Comparison of ENCODE assay signal across 17 mouse cellular contexts in genomic region chr1:179581422-179581821, GRCm38 (mm10). TPM values are rescaled to one million over a fixed set of nuclear protein-coding genes. Genes with fewer than 3 reads are reported as not detected.
DNase-seq lines count a peak whose midpoint lies in the region; ATAC-seq and TF ChIP-seq lines count a peak whose summit lies in the region.
"Had no signal": no experiment of that assay in that cellular context is flagged by ENCODE, and none has a peak within 500 bp of the region (broad histone marks: within the 10 kb centered on the region; RNA-seq: fewer than 3 reads in every experiment).

No protein-coding gene starts in this region.

- DNase-seq in gastrocnemius, adult 2 months = no peak
- no peak for DNase-seq in gastrocnemius, adult 8-10 months (ENCODE audit: low spot score in 2 of 2)
- no peak for DNase-seq in kidney, adult 9 months
- DNase-seq in MEL (ENCODE audit: low read depth, low spot score) = no peak
- DNase-seq in liver, embryonic 14.5 days (ENCODE audit: low read depth in 3 of 3, low spot score in 3 of 3) = no peak
- no peak for DNase-seq in ovary, postnatal 14 days (ENCODE audit: low spot score)
- DNase-seq: adrenal gland, adult 8-10 months; cerebellum, adult 9-11 months; lung, postnatal 14 days; right cerebral cortex, postnatal 25 days; thymus, adult 18-20 months had no signal

- peak overlapping the region; percentile 29; the same call in 1 of the 2 replicates for H3K4me2 ChIP-seq in kidney, embryonic 15.5 days
- peak overlapping the region; percentile 19; the same call in 1 of the 2 replicates for H3K4me2 ChIP-seq in liver, embryonic 14.5 days (ENCODE audit: low read depth)
- H3K4me2 ChIP-seq: embryonic facial prominence, embryonic 12.5 days; midbrain, embryonic 13.5 days; stomach, embryonic 15.5 days had no signal

- H3K27me3 ChIP-seq in kidney, embryonic 15.5 days = no peaks in the 10 kb centered on the region
- no peaks in the 10 kb centered on the region for H3K27me3 ChIP-seq in MEL (ENCODE audit: control insufficient read depth in 1 of 2, insufficient read depth in 2 of 2, low read length in 2 of 2)
- no peaks in the 10 kb centered on the region for H3K27me3 ChIP-seq in liver, embryonic 14.5 days (ENCODE audit: control insufficient read depth, insufficient read depth, low read length)
- H3K27me3 ChIP-seq: embryonic facial prominence, embryonic 12.5 days; midbrain, embryonic 13.5 days; stomach, embryonic 15.5 days had no signal

- no peak overlapping the region for H3K9ac ChIP-seq in kidney, embryonic 15.5 days
- H3K9ac ChIP-seq in MEL (ENCODE audit: control insufficient read depth, low read depth, low read length, poor library complexity, severe bottlenecking) = peak overlapping the region; percentile 61
- H3K9ac ChIP-seq in liver, embryonic 14.5 days (replicated peaks) = no peak overlapping the region; the same call in 1 of the 2 replicates
- H3K9ac ChIP-seq: embryonic facial prominence, embryonic 12.5 days; midbrain, embryonic 13.5 days; stomach, embryonic 15.5 days had no signal

- peaks cover 17% of the 10 kb centered on the region for H3K36me3 ChIP-seq in kidney, embryonic 15.5 days
- H3K36me3 ChIP-seq in MEL (ENCODE audit: control insufficient read depth in 1 of 2, insufficient read depth in 2 of 2, low read length in 2 of 2) = peaks cover 0 to 65% of the 10 kb centered on the region in 2 experiments; a peak in 2 of 4 replicates
- H3K36me3 ChIP-seq in liver, embryonic 14.5 days (replicated peaks; ENCODE audit: control insufficient read depth, insufficient read depth, low read depth) = peaks cover 7% of the 10 kb centered on the region; the same call in 1 of the 2 replicates
- H3K36me3 ChIP-seq: stomach, embryonic 15.5 days had no signal

- TF ChIP-seq CTCF in gastrocnemius, adult 2 months (IDR thresholded peaks at IDR 0.05) = no peak
- TF ChIP-seq CTCF in MEL (IDR thresholded peaks at IDR 0.05 in 2 of 3, conservative IDR thresholded peaks at IDR 0.05 in 1 of 3; ENCODE audit: control insufficient read depth in 1 of 3, insufficient read depth in 1 of 3, low read depth in 2 of 3, low read length in 3 of 3, poor library complexity in 1 of 3, severe bottlenecking in 1 of 3) = no peak
- TF ChIP-seq CTCF in liver, embryonic 14.5 days (IDR thresholded peaks at IDR 0.05; ENCODE audit: low read depth) = no peak

- no peak for TF ChIP-seq POLR2A in MEL (IDR thresholded peaks at IDR 0.05; ENCODE audit: control insufficient read depth in 1 of 2, insufficient read depth in 1 of 2, low read depth in 1 of 2, low read length in 2 of 2, poor library complexity in 1 of 2)

- no peak for TF ChIP-seq EP300 in MEL (IDR thresholded peaks at IDR 0.05; ENCODE audit: low read depth in 1 of 2, low read length in 2 of 2)
- TF ChIP-seq EP300 in liver, embryonic 14.5 days (IDR thresholded peaks at IDR 0.05; ENCODE audit: low read depth) = no peak

- no peak for TF ChIP-seq RAD21 in MEL (IDR thresholded peaks at IDR 0.05; ENCODE audit: low read depth, low read length)

- intact Hi-C loops in gastrocnemius, adult 2 months (cut with DNase I) = no loop called here

- H3K27ac ChIP-seq in gastrocnemius, adult 2 months = peak overlapping the region; percentile 87
- H3K27ac ChIP-seq in kidney, embryonic 15.5 days = peak overlapping the region; percentile 49
- H3K27ac ChIP-seq in MEL (ENCODE audit: control insufficient read depth, low read depth, low read length) = peak overlapping the region; percentile 87
- H3K27ac ChIP-seq in liver, embryonic 14.5 days = no peak overlapping the region
- H3K27ac ChIP-seq: embryonic facial prominence, embryonic 12.5 days; hindbrain, embryonic 10.5 days; midbrain, embryonic 13.5 days; stomach, embryonic 15.5 days had no signal

- peaks cover 19% of the 10 kb centered on the region for H3K4me1 ChIP-seq in kidney, embryonic 15.5 days
- peaks cover 47 to 63% of the 10 kb centered on the region in 2 experiments for H3K4me1 ChIP-seq in MEL (ENCODE audit: control insufficient read depth in 1 of 2, insufficient read depth in 2 of 2, low read length in 2 of 2)
- peaks cover 14 to 38% of the 10 kb centered on the region in 2 experiments for H3K4me1 ChIP-seq in liver, embryonic 14.5 days (replicated peaks; ENCODE audit: control insufficient read depth in 2 of 2, insufficient read depth in 2 of 2, low read length in 1 of 2)
- H3K4me1 ChIP-seq: stomach, embryonic 15.5 days had no signal

- ATAC-seq in kidney, embryonic 15.5 days (replicated peaks; ENCODE audit: low FRiP score) = no peak
- ATAC-seq in liver, embryonic 14.5 days (ENCODE audit: insufficient read depth) = no peak
- ATAC-seq: midbrain, embryonic 13.5 days had no signal

- H3K79me2 ChIP-seq in MEL (ENCODE audit: control insufficient read depth, insufficient read depth, low read length, poor library complexity) = no peaks in the 10 kb centered on the region

- 77% methylated on average over 10 of the region's 10 CpGs for WGBS in kidney, embryonic 15.5 days
- WGBS in liver, embryonic 14.5 days (ENCODE audit: insufficient replicate concordance) = 81% methylated on average over 10 of the region's 10 CpGs

- no peaks in the 10 kb centered on the region for H3K9me3 ChIP-seq in kidney, embryonic 15.5 days (replicated peaks)
- H3K9me3 ChIP-seq in MEL (replicated peaks; ENCODE audit: insufficient read depth, low read length) = no peaks in the 10 kb centered on the region
- no peaks in the 10 kb centered on the region for H3K9me3 ChIP-seq in liver, embryonic 14.5 days (ENCODE audit: control insufficient read depth, low read length)
- H3K9me3 ChIP-seq: embryonic facial prominence, embryonic 12.5 days; hindbrain, embryonic 10.5 days; midbrain, embryonic 13.5 days; stomach, embryonic 15.5 days had no signal

- peak overlapping the region; percentile 60 for H3K4me3 ChIP-seq in gastrocnemius, adult 2 months
- H3K4me3 ChIP-seq in kidney, embryonic 15.5 days (replicated peaks) = no peak overlapping the region
- H3K4me3 ChIP-seq in MEL (ENCODE audit: control insufficient read depth in 1 of 2, insufficient read depth in 1 of 2, low read depth in 2 of 2, low read length in 2 of 2) = no peak overlapping the region; a peak in 1 of 4 replicates
- H3K4me3 ChIP-seq in liver, embryonic 14.5 days (ENCODE audit: insufficient read depth in 1 of 2, low read depth in 2 of 2, low read length in 2 of 2) = no peak overlapping the region
- H3K4me3 ChIP-seq: embryonic facial prominence, embryonic 12.5 days; erythroblast, embryonic 14.5 days; hindbrain, embryonic 10.5 days; midbrain, embryonic 13.5 days; stomach, embryonic 15.5 days had no signal

TF ChIP-seq in MEL, 35 proteins besides CTCF, POLR2A, EP300 and RAD21:
- TF ChIP-seq CHD1 (IDR thresholded peaks at IDR 0.05; ENCODE audit: low read depth, low read length) (no peak), JUND (IDR thresholded peaks at IDR 0.05; ENCODE audit: low read depth, low read length) (no peak), MXI1 (IDR thresholded peaks at IDR 0.05; ENCODE audit: low read depth, low read length) (no peak), GABPA (IDR thresholded peaks at IDR 0.05; ENCODE audit: low read depth, low read length) (no peak), MAFK (IDR thresholded peaks at IDR 0.05; ENCODE audit: borderline replicate concordance, low read depth, low read length) (no peak), USF1 (IDR thresholded peaks at IDR 0.05; ENCODE audit: low read depth, low read length) (no peak), GATA1 (IDR thresholded peaks at IDR 0.05; ENCODE audit: low read depth, low read length) (no peak), POLR2AphosphoS5 (IDR thresholded peaks at IDR 0.05; ENCODE audit: borderline replicate concordance, low read depth, low read length) (no peak), SIN3A (IDR thresholded peaks at IDR 0.05; ENCODE audit: low read length) (no peak), BHLHE40 (IDR thresholded peaks at IDR 0.05; ENCODE audit: borderline replicate concordance, low read depth, low read length) (no peak), ZNF384 (IDR thresholded peaks at IDR 0.05; ENCODE audit: low read depth, low read length) (no peak), MEF2A (IDR thresholded peaks at IDR 0.05; ENCODE audit: extremely low read depth, insufficient replicate concordance, low read depth, low read length, poor library complexity, severe bottlenecking) (no peak), ZMIZ1 (IDR thresholded peaks at IDR 0.05; ENCODE audit: low read depth, low read length) (no peak), POLR2AphosphoS2 (IDR thresholded peaks at IDR 0.05; ENCODE audit: low read length) (no peak)
TF ChIP-seq in MEL: peak in this region for 0.

RNA-seq across cellular contexts. Expression of gene Cnst, which starts 35.3 kb away (rescaled TPM):
- total RNA-seq in gastrocnemius, adult 2 months (2021) = 10 to 100 TPM; 34.7 to 40.0 TPM
- total RNA-seq in gastrocnemius, adult 8-10 months (2022) = 10 to 100 TPM; 29.5 to 38.6 (median 33.9) TPM
- 13.8 and 15.1 TPM in 2 replicates for polyA plus RNA-seq in kidney, embryonic 15.5 days (2015; fragmentation: Nextera tagmentation; extraction: Ambion mirVana)
- total RNA-seq in MEL (2012; rRNA removed) = 10.4 and 11.9 TPM in 2 replicates
- polyA plus RNA-seq in MEL (2012; ENCODE audit: insufficient read depth in 1 of 2, insufficient read length in 2 of 2, low read depth in 1 of 2, low replicate concordance in 2 of 2, missing spikeins in 1 of 2) = 10 to 100 TPM in 1 of 2 experiments, not detected in 1; 12.1 TPM
- polyA plus RNA-seq in liver, embryonic 14.5 days (2012; rRNA removed) = 7.5 and 9.5 TPM in 2 replicates
- polyA plus RNA-seq in liver, embryonic 14.5 days (2014; fragmentation: Nextera tagmentation; extraction: Ambion mirVana) = 10.2 and 11.6 TPM in 2 replicates

RNA-seq across cellular contexts. Expression of gene Tfb2m, which starts 35.4 kb away (rescaled TPM):
- 10 to 100 TPM; 39.8 to 41.5 TPM for total RNA-seq in gastrocnemius, adult 2 months (2021)
- total RNA-seq in gastrocnemius, adult 8-10 months (2022) = 10 to 100 TPM; 43.9 to 55.9 (median 46.5) TPM
- polyA plus RNA-seq in kidney, embryonic 15.5 days (2015; fragmentation: Nextera tagmentation; extraction: Ambion mirVana) = 29.2 and 33.6 TPM in 2 replicates
- total RNA-seq in MEL (2012; rRNA removed) = 17.3 and 19.3 TPM in 2 replicates
- 10 to 100 TPM in 1 of 2 experiments, not detected in 1; 20.9 TPM for polyA plus RNA-seq in MEL (2012; ENCODE audit: insufficient read depth in 1 of 2, insufficient read length in 2 of 2, low read depth in 1 of 2, low replicate concordance in 2 of 2, missing spikeins in 1 of 2)
- polyA plus RNA-seq in liver, embryonic 14.5 days (2012; rRNA removed) = 4.0 and 6.5 TPM in 2 replicates
- 7.8 and 9.4 TPM in 2 replicates for polyA plus RNA-seq in liver, embryonic 14.5 days (2014; fragmentation: Nextera tagmentation; extraction: Ambion mirVana)
